In the genomic region with DNA sequence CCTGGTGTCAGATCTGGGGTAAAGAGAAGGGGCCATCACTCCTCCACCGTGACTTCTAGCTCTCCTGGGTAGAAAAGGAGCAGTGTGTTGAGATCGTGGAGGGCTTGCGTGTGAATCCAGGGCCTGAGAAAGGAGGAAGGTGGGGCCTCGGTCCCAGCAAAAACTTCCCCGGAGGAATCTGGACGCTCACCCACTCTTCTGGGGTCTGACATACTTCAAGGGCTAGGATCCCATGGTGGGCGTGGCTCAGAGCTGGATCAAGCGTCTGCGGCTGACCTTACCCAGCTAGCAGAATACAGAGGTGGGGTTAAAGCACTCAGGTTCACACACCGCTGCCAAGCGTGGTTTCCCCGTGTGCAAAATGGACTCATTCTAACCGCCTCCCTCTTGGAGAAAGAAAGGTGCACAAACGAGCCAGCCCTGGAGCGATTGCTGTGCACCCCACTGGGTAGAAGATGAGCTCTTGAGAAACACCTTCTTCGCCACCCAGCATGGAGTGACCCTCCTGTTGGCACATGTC, we compare ENCODE assay signal across 18 mouse cellular contexts.
"Had no signal": no experiment of that assay in that cellular context is flagged by ENCODE, and none has a peak within 500 bp of the region (broad histone marks: within the 10 kb centered on the region; RNA-seq: fewer than 3 reads in every experiment).

No protein-coding gene starts in this region.

- H3K36me3 ChIP-seq: lung, embryonic 15.5 days; midbrain, embryonic 10.5 days; midbrain, embryonic 13.5 days had no signal

- H3K9me3 ChIP-seq: lung, embryonic 15.5 days; midbrain, embryonic 10.5 days had no signal

- H3K27ac ChIP-seq: kidney, postnatal 0 days; layer of hippocampus, adult 2 months; left cerebral cortex, adult 2 months; liver, embryonic 14.5 days; lung, embryonic 15.5 days; midbrain, embryonic 10.5 days; midbrain, embryonic 13.5 days had no signal

- DNase-seq: kidney, adult 9 months; kidney, postnatal 25 days; layer of hippocampus, adult 9-11 months; layer of hippocampus, postnatal 36 days; lung, adult 18-20 months; lung, postnatal 10 days; lung, postnatal 36 days; thymus, adult 18-20 months; thymus, postnatal 36 days had no signal

- H3K4me1 ChIP-seq: lung, embryonic 15.5 days; megakaryocyte, embryonic 14.5 days; midbrain, embryonic 10.5 days; midbrain, embryonic 13.5 days had no signal

- H3K4me3 ChIP-seq: layer of hippocampus, adult 2 months; left cerebral cortex, adult 2 months; lung, embryonic 15.5 days; megakaryocyte, embryonic 14.5 days; midbrain, embryonic 10.5 days; midbrain, embryonic 13.5 days had no signal

- H3K27me3 ChIP-seq: lung, embryonic 15.5 days; midbrain, embryonic 13.5 days had no signal

- H3K4me2 ChIP-seq: lung, embryonic 15.5 days; midbrain, embryonic 13.5 days had no signal

- H3K9ac ChIP-seq: liver, embryonic 14.5 days; lung, embryonic 15.5 days; midbrain, embryonic 13.5 days had no signal

- ATAC-seq: midbrain, embryonic 13.5 days; midbrain, embryonic 16.5 days had no signal
